Comparison of ENCODE assay signal across 8 mouse cellular contexts in genomic region chr12:111712476-111712875, GRCm38 (mm10). TPM values are rescaled to one million over a fixed set of nuclear protein-coding genes. Genes with fewer than 3 reads are reported as not detected.
DNase-seq lines count a peak whose midpoint lies in the region; ATAC-seq and TF ChIP-seq lines count a peak whose summit lies in the region.

No protein-coding gene starts in this region.

- H3K4me1 ChIP-seq in heart, embryonic 12.5 days (replicated peaks): peaks cover 23% of the 10 kb centered on the region
- H3K4me1 ChIP-seq in MEL (ENCODE audit: control insufficient read depth in 1 of 2, insufficient read depth in 2 of 2, low read length in 2 of 2): peaks cover 0 to 13% of the 10 kb centered on the region in 2 experiments; a peak in 3 of 4 replicates
- H3K4me1 ChIP-seq in forebrain, embryonic 10.5 days: peaks cover 40% of the 10 kb centered on the region
- H3K4me1 ChIP-seq in limb, embryonic 11.5 days (ENCODE audit: control insufficient read depth, insufficient read depth, low read length): peaks cover 7% of the 10 kb centered on the region
- peaks cover 23% of the 10 kb centered on the region for H3K4me1 ChIP-seq in neural tube, embryonic 12.5 days

- no peak for TF ChIP-seq CTCF in MEL (IDR thresholded peaks at IDR 0.05 in 2 of 3, conservative IDR thresholded peaks at IDR 0.05 in 1 of 3; ENCODE audit: control insufficient read depth in 1 of 3, insufficient read depth in 1 of 3, low read depth in 2 of 3, low read length in 3 of 3, poor library complexity in 1 of 3, severe bottlenecking in 1 of 3)

- ATAC-seq in heart, embryonic 12.5 days (ENCODE audit: insufficient number of reproducible peaks, low FRiP score): peak; percentile 31
- peak; percentile 65 for ATAC-seq in limb, embryonic 11.5 days (ENCODE audit: insufficient number of reproducible peaks, low FRiP score, low TSS enrichment, low read depth)
- ATAC-seq in neural tube, embryonic 12.5 days (ENCODE audit: low FRiP score, low read depth): peak; percentile 18; the same call in 1 of the 2 replicates

- no peak for TF ChIP-seq EP300 in MEL (IDR thresholded peaks at IDR 0.05; ENCODE audit: low read depth in 1 of 2, low read length in 2 of 2)

- peak overlapping the region; percentile 99 for H3K9ac ChIP-seq in heart, embryonic 12.5 days
- peak overlapping the region; percentile 97 for H3K9ac ChIP-seq in MEL (ENCODE audit: control insufficient read depth, low read depth, low read length, poor library complexity, severe bottlenecking)
- H3K9ac ChIP-seq in limb, embryonic 11.5 days (ENCODE audit: low read length): peak overlapping the region; percentile 93
- H3K9ac ChIP-seq in neural tube, embryonic 12.5 days: peak overlapping the region; percentile 96

- no peak for TF ChIP-seq RAD21 in MEL (IDR thresholded peaks at IDR 0.05; ENCODE audit: low read depth, low read length)

- no peak for DNase-seq in heart, adult 9 months (ENCODE audit: low spot score in 2 of 2)
- DNase-seq in MEL (ENCODE audit: low read depth, low spot score): peak; percentile 61
- no peak for DNase-seq in forebrain, embryonic 10.5 days (ENCODE audit: extremely low spot score, low spot score)
- DNase-seq in limb, embryonic 11.5 days (ENCODE audit: low spot score): peak; percentile 64
- no peak for DNase-seq in retina, postnatal 1 day
- DNase-seq in layer of hippocampus, postnatal 36 days: no peak

- TF ChIP-seq POLR2A in MEL (IDR thresholded peaks at IDR 0.05; ENCODE audit: control insufficient read depth in 1 of 2, insufficient read depth in 1 of 2, low read depth in 1 of 2, low read length in 2 of 2, poor library complexity in 1 of 2): no peak

- WGBS in heart, embryonic 12.5 days: under 1% methylated on average over 31 of the region's 33 CpGs
- under 1% methylated on average over 33 of the region's 33 CpGs for WGBS in forebrain, embryonic 10.5 days
- under 1% methylated on average over 33 of the region's 33 CpGs for WGBS in limb, embryonic 11.5 days
- under 1% methylated on average over 33 of the region's 33 CpGs for WGBS in neural tube, embryonic 12.5 days

- H3K36me3 ChIP-seq in heart, embryonic 12.5 days: peaks cover 41% of the 10 kb centered on the region
- H3K36me3 ChIP-seq in MEL (ENCODE audit: control insufficient read depth in 1 of 2, insufficient read depth in 2 of 2, low read length in 2 of 2): peaks cover 5 to 12% of the 10 kb centered on the region in 2 experiments
- peaks cover 64% of the 10 kb centered on the region for H3K36me3 ChIP-seq in forebrain, embryonic 10.5 days (replicated peaks)
- H3K36me3 ChIP-seq in limb, embryonic 11.5 days (ENCODE audit: control insufficient read depth, insufficient read depth, low read length): peaks cover 22% of the 10 kb centered on the region
- peaks cover 43% of the 10 kb centered on the region for H3K36me3 ChIP-seq in neural tube, embryonic 12.5 days

- peaks cover 39% of the 10 kb centered on the region for H3K79me2 ChIP-seq in MEL (ENCODE audit: control insufficient read depth, insufficient read depth, low read length, poor library complexity)

- H3K4me3 ChIP-seq in heart, embryonic 12.5 days: peak overlapping the region; percentile 100
- peak overlapping the region; percentile 87 to 99 for H3K4me3 ChIP-seq in MEL (ENCODE audit: control insufficient read depth in 1 of 2, insufficient read depth in 1 of 2, low read depth in 2 of 2, low read length in 2 of 2)
- H3K4me3 ChIP-seq in forebrain, embryonic 10.5 days: peak overlapping the region; percentile 99
- H3K4me3 ChIP-seq in limb, embryonic 11.5 days (ENCODE audit: low read depth, low read length): peak overlapping the region; percentile 99
- peak overlapping the region; percentile 100 for H3K4me3 ChIP-seq in neural tube, embryonic 12.5 days

- peak overlapping the region; percentile 81 for H3K27ac ChIP-seq in heart, embryonic 12.5 days (ENCODE audit: poor library complexity, severe bottlenecking)
- peak overlapping the region; percentile 16; the same call in 1 of the 2 replicates for H3K27ac ChIP-seq in MEL (ENCODE audit: control insufficient read depth, low read depth, low read length)
- peak overlapping the region; percentile 96 for H3K27ac ChIP-seq in forebrain, embryonic 10.5 days
- peak overlapping the region; percentile 65 for H3K27ac ChIP-seq in limb, embryonic 11.5 days (replicated peaks; ENCODE audit: low read depth, low read length)
- peak overlapping the region; percentile 66 for H3K27ac ChIP-seq in neural tube, embryonic 12.5 days

- peak overlapping the region; percentile 90 for H3K4me2 ChIP-seq in heart, embryonic 12.5 days
- peak overlapping the region; percentile 84 for H3K4me2 ChIP-seq in limb, embryonic 11.5 days (ENCODE audit: low read depth, severe bottlenecking)
- peak overlapping the region; percentile 91 for H3K4me2 ChIP-seq in neural tube, embryonic 12.5 days (replicated peaks)

- H3K9me3 ChIP-seq in heart, embryonic 12.5 days (replicated peaks): no peaks in the 10 kb centered on the region
- no peaks in the 10 kb centered on the region for H3K9me3 ChIP-seq in MEL (replicated peaks; ENCODE audit: insufficient read depth, low read length)
- H3K9me3 ChIP-seq in forebrain, embryonic 10.5 days: peaks cover 7% of the 10 kb centered on the region; the same call in 1 of the 2 replicates
- no peaks in the 10 kb centered on the region for H3K9me3 ChIP-seq in limb, embryonic 11.5 days (ENCODE audit: control insufficient read depth, low read length)
- no peaks in the 10 kb centered on the region for H3K9me3 ChIP-seq in neural tube, embryonic 12.5 days

- H3K27me3 ChIP-seq in heart, embryonic 12.5 days (replicated peaks): no peaks in the 10 kb centered on the region
- no peaks in the 10 kb centered on the region for H3K27me3 ChIP-seq in MEL (ENCODE audit: control insufficient read depth in 1 of 2, insufficient read depth in 2 of 2, low read length in 2 of 2)
- H3K27me3 ChIP-seq in forebrain, embryonic 10.5 days (ENCODE audit: poor library complexity, severe bottlenecking): no peaks in the 10 kb centered on the region
- H3K27me3 ChIP-seq in limb, embryonic 11.5 days (ENCODE audit: control insufficient read depth, insufficient read depth, low read length): no peaks in the 10 kb centered on the region
- no peaks in the 10 kb centered on the region for H3K27me3 ChIP-seq in neural tube, embryonic 12.5 days (replicated peaks)

RNA-seq across cellular contexts. Expression of gene Bag5, which starts 0.6 kb away (rescaled TPM):
- polyA plus RNA-seq in heart, embryonic 12.5 days (2016; fragmentation: Nextera tagmentation; extraction: Ambion mirVana): 40.2 and 41.3 TPM in 2 replicates
- 33.3 and 38.0 TPM in 2 replicates for total RNA-seq in MEL (2012; rRNA removed)
- polyA plus RNA-seq in MEL (2012; ENCODE audit: insufficient read depth in 1 of 2, insufficient read length in 2 of 2, low read depth in 1 of 2, low replicate concordance in 2 of 2, missing spikeins in 1 of 2): 10 to 100 TPM in 1 of 2 experiments, not detected in 1; 24.0 TPM
- 56.5 and 57.5 TPM in 2 replicates for polyA plus RNA-seq in forebrain, embryonic 10.5 days (2016; fragmentation: Nextera tagmentation; extraction: Ambion mirVana)
- polyA plus RNA-seq in limb, embryonic 11.5 days (2014; fragmentation: Nextera tagmentation; extraction: Ambion mirVana): 56.8 and 58.2 TPM in 2 replicates
- 60.1 and 61.8 TPM in 2 replicates for polyA plus RNA-seq in neural tube, embryonic 12.5 days (2016; fragmentation: Nextera tagmentation; extraction: Ambion mirVana)
- 10 to 100 TPM; 50.1 to 51.3 TPM for total RNA-seq in layer of hippocampus, postnatal 36 days (2021)

RNA-seq across cellular contexts. Expression of gene Apopt1, which starts 0.6 kb away (rescaled TPM):
- polyA plus RNA-seq in heart, embryonic 12.5 days (2016; fragmentation: Nextera tagmentation; extraction: Ambion mirVana): 46.6 and 48.8 TPM in 2 replicates
- total RNA-seq in MEL (2012; rRNA removed): 19.3 and 25.7 TPM in 2 replicates
- 10 to 100 TPM in 1 of 2 experiments, not detected in 1; 46.5 TPM for polyA plus RNA-seq in MEL (2012; ENCODE audit: insufficient read depth in 1 of 2, insufficient read length in 2 of 2, low read depth in 1 of 2, low replicate concordance in 2 of 2, missing spikeins in 1 of 2)
- polyA plus RNA-seq in forebrain, embryonic 10.5 days (2016; fragmentation: Nextera tagmentation; extraction: Ambion mirVana): 57.9 and 62.6 TPM in 2 replicates
- 55.1 and 61.1 TPM in 2 replicates for polyA plus RNA-seq in limb, embryonic 11.5 days (2014; fragmentation: Nextera tagmentation; extraction: Ambion mirVana)
- 54.6 and 57.3 TPM in 2 replicates for polyA plus RNA-seq in neural tube, embryonic 12.5 days (2016; fragmentation: Nextera tagmentation; extraction: Ambion mirVana)
- total RNA-seq in layer of hippocampus, postnatal 36 days (2021): 10 to 100 TPM; 35.7 to 37.9 TPM

RNA-seq across cellular contexts. Expression of gene Trmt61a, which starts 34.6 kb away (rescaled TPM):
- 8.8 and 10.2 TPM in 2 replicates for polyA plus RNA-seq in heart, embryonic 12.5 days (2016; fragmentation: Nextera tagmentation; extraction: Ambion mirVana)
- 53.9 and 77.5 TPM in 2 replicates for total RNA-seq in MEL (2012; rRNA removed)
- 10 to 100 TPM in 1 of 2 experiments, not detected in 1; 41.4 TPM for polyA plus RNA-seq in MEL (2012; ENCODE audit: insufficient read depth in 1 of 2, insufficient read length in 2 of 2, low read depth in 1 of 2, low replicate concordance in 2 of 2, missing spikeins in 1 of 2)
- polyA plus RNA-seq in forebrain, embryonic 10.5 days (2016; fragmentation: Nextera tagmentation; extraction: Ambion mirVana): 23.7 and 23.8 TPM in 2 replicates
- polyA plus RNA-seq in limb, embryonic 11.5 days (2014; fragmentation: Nextera tagmentation; extraction: Ambion mirVana): 6.3 and 7.4 TPM in 2 replicates
- 12.0 and 12.1 TPM in 2 replicates for polyA plus RNA-seq in neural tube, embryonic 12.5 days (2016; fragmentation: Nextera tagmentation; extraction: Ambion mirVana)
- total RNA-seq in layer of hippocampus, postnatal 36 days (2021): 10 to 100 TPM; 16.1 to 17.4 TPM

RNA-seq across cellular contexts. Expression of gene Ckb, which starts 40.3 kb away (rescaled TPM):
- polyA plus RNA-seq in heart, embryonic 12.5 days (2016; fragmentation: Nextera tagmentation; extraction: Ambion mirVana): 363 and 373 TPM in 2 replicates
- total RNA-seq in MEL (2012; rRNA removed): not detected in 2 replicates
- under 1 TPM in 1 of 2 experiments, not detected in 1; 0.08 TPM for polyA plus RNA-seq in MEL (2012; ENCODE audit: insufficient read depth in 1 of 2, insufficient read length in 2 of 2, low read depth in 1 of 2, low replicate concordance in 2 of 2, missing spikeins in 1 of 2)
- 1,567 and 1,577 TPM in 2 replicates for polyA plus RNA-seq in forebrain, embryonic 10.5 days (2016; fragmentation: Nextera tagmentation; extraction: Ambion mirVana)
- polyA plus RNA-seq in limb, embryonic 11.5 days (2014; fragmentation: Nextera tagmentation; extraction: Ambion mirVana): 76.4 and 84.4 TPM in 2 replicates
- 2,325 and 2,426 TPM in 2 replicates for polyA plus RNA-seq in neural tube, embryonic 12.5 days (2016; fragmentation: Nextera tagmentation; extraction: Ambion mirVana)
- 1,000 to 10,000 TPM; 1,201 to 1,207 TPM for total RNA-seq in layer of hippocampus, postnatal 36 days (2021)

RNA-seq across cellular contexts. Expression of gene Klc1, which starts 46.2 kb away (rescaled TPM):
- 113 and 117 TPM in 2 replicates for polyA plus RNA-seq in heart, embryonic 12.5 days (2016; fragmentation: Nextera tagmentation; extraction: Ambion mirVana)
- total RNA-seq in MEL (2012; rRNA removed): 29.1 and 30.7 TPM in 2 replicates
- 10 to 100 TPM in 1 of 2 experiments, not detected in 1; 60.4 TPM for polyA plus RNA-seq in MEL (2012; ENCODE audit: insufficient read depth in 1 of 2, insufficient read length in 2 of 2, low read depth in 1 of 2, low replicate concordance in 2 of 2, missing spikeins in 1 of 2)
- polyA plus RNA-seq in forebrain, embryonic 10.5 days (2016; fragmentation: Nextera tagmentation; extraction: Ambion mirVana): 137 and 141 TPM in 2 replicates
- 95.5 and 103 TPM in 2 replicates for polyA plus RNA-seq in limb, embryonic 11.5 days (2014; fragmentation: Nextera tagmentation; extraction: Ambion mirVana)
- polyA plus RNA-seq in neural tube, embryonic 12.5 days (2016; fragmentation: Nextera tagmentation; extraction: Ambion mirVana): 481 and 504 TPM in 2 replicates
- total RNA-seq in layer of hippocampus, postnatal 36 days (2021): 100 to 1,000 TPM; 672 to 713 TPM

Comparison
In these comparisons a context has a peak if more than half of its experiments do, and no peak if none do; other contexts are left out.
1. H3K27ac ChIP-seq: peak in every context shown above with its lines; median percentile 96 in forebrain, embryonic 10.5 days; 81 in heart, embryonic 12.5 days; 66 in neural tube, embryonic 12.5 days; 65 in limb, embryonic 11.5 days; 16 in MEL.
2. DNase-seq: peak in MEL (single experiment) and limb, embryonic 11.5 days (single experiment); none in heart, adult 9 months (0 of 2), forebrain, embryonic 10.5 days (single experiment), retina, postnatal 1 day (single experiment) and layer of hippocampus, postnatal 36 days (0 of 2).
3. Peak in every context shown above with its lines, with median percentiles within 50 percentile points of each other: ATAC-seq, H3K4me2 ChIP-seq, H3K4me3 ChIP-seq and H3K9ac ChIP-seq.